Mouse (Mus musculus): ENCODE data around the gene Cntn2.
A peak's percentile ranks its signal among the peaks of the same experiment; 100 is the strongest.

Cntn2 gene

GRCm38 (mm10) chr1:132542762-132543306 is at the start of gene Cntn2:
Gene Cntn2 (minus strand): TSS chr1:132543256.
- no peak for DNase-seq (ENCODE audit: low spot score in 2 of 2)

- no peak for DNase-seq (ENCODE audit: low spot score in 2 of 2)
Measured at GRCm38 (mm10) chr1:132592145-132592544, 49.1 kb upstream of the Cntn2 start.

GRCm38 (mm10) chr1:132591399-132591930 is 48.4 kb upstream of the Cntn2 start:
- DNase-seq (ENCODE audit: low spot score in 2 of 2): no peak

GRCm38 (mm10) chr1:132586679-132587201 is 43.7 kb upstream of the Cntn2 start:
- DNase-seq (ENCODE audit: low spot score in 2 of 2): peak; percentile 30 to 33

GRCm38 (mm10) chr1:132585376-132585775 is 42.3 kb upstream of the Cntn2 start:
- DNase-seq (ENCODE audit: low spot score in 2 of 2): no peak

- no peak for DNase-seq (ENCODE audit: low spot score in 2 of 2)
Measured at GRCm38 (mm10) chr1:132582998-132583604, 40.0 kb upstream of the Cntn2 start.

GRCm38 (mm10) chr1:132581845-132582839 is 39.1 kb upstream of the Cntn2 start:
- DNase-seq (ENCODE audit: low spot score in 2 of 2): no peak

GRCm38 (mm10) chr1:132580063-132580462 is 37.0 kb upstream of the Cntn2 start:
- no peak for DNase-seq (ENCODE audit: low spot score in 2 of 2)

GRCm38 (mm10) chr1:132576845-132577244 is 33.8 kb upstream of the Cntn2 start:
- DNase-seq (ENCODE audit: low spot score in 2 of 2): no peak

GRCm38 (mm10) chr1:132572851-132573250 is 29.8 kb upstream of the Cntn2 start:
- DNase-seq (ENCODE audit: low spot score in 2 of 2): no peak

GRCm38 (mm10) chr1:132571613-132572012 is 28.6 kb upstream of the Cntn2 start:
- no peak for DNase-seq (ENCODE audit: low spot score in 2 of 2)

GRCm38 (mm10) chr1:132570906-132571305 is 27.9 kb upstream of the Cntn2 start:
- DNase-seq (ENCODE audit: low spot score in 2 of 2): no peak

GRCm38 (mm10) chr1:132570068-132570780 is 27.2 kb upstream of the Cntn2 start:
- no peak for DNase-seq (ENCODE audit: low spot score in 2 of 2)

- DNase-seq (ENCODE audit: low spot score in 2 of 2): no peak
Measured at GRCm38 (mm10) chr1:132569516-132569915, 26.5 kb upstream of the Cntn2 start.

- no peak for DNase-seq (ENCODE audit: low spot score in 2 of 2)
Measured at GRCm38 (mm10) chr1:132567336-132568125, 24.5 kb upstream of the Cntn2 start.

- no peak for DNase-seq (ENCODE audit: low spot score in 2 of 2)
Measured at GRCm38 (mm10) chr1:132565766-132566165, 22.7 kb upstream of the Cntn2 start.

GRCm38 (mm10) chr1:132564946-132565345 is 21.9 kb upstream of the Cntn2 start:
- no peak for DNase-seq (ENCODE audit: low spot score in 2 of 2)

GRCm38 (mm10) chr1:132562337-132562795 is 19.3 kb upstream of the Cntn2 start:
- no peak for DNase-seq (ENCODE audit: low spot score in 2 of 2)

GRCm38 (mm10) chr1:132560907-132561700 is 18.0 kb upstream of the Cntn2 start:
- no peak for DNase-seq (ENCODE audit: low spot score in 2 of 2)

GRCm38 (mm10) chr1:132559045-132559444 is 16.0 kb upstream of the Cntn2 start:
- DNase-seq (ENCODE audit: low spot score in 2 of 2): no peak
